Mouse (Mus musculus): ENCODE data around the gene Lmf2. TPM values are rescaled to one million over a fixed set of nuclear protein-coding genes. Genes with fewer than 3 reads are reported as not detected.

Gene Lmf2
- polyA plus RNA-seq, 1 experiment from 2014 or later, result 20.5 TPM

DNA sequence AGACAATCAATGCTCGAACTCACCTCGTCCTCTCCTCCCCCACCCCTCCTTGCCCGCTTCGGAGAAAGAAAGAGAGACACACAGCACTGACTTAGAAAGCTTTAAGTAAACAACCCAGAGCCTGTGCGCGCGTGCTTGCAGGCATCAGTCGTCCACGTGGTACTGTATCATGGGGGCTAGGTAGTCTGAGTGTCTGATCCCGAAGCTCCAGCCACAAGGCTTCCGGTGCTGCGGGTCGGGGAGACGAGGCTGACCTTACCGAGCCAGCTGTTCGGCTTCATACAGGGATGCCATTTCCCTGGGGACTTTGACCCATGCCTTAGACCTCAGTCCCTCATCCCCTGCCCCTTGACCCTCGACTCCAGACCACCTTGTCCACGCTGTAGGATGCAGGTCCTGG is 21.9 kb upstream of the Lmf2 start:
- no peak overlapping the region for H3K27ac ChIP-seq (ENCODE audit: low read depth, low read length)
- peaks cover 9% of the 10 kb centered on the region for H3K4me1 ChIP-seq (replicated peaks; ENCODE audit: control insufficient read depth, insufficient read depth, low read length)
- no peak overlapping the region for H3K9ac ChIP-seq (ENCODE audit: low read depth, low read length)
- peak overlapping the region; percentile 13 for H3K4me3 ChIP-seq (ENCODE audit: low read depth, low read length)
- H3K9me3 ChIP-seq (ENCODE audit: control insufficient read depth), result no peaks in the 10 kb centered on the region
- H3K27me3 ChIP-seq (replicated peaks; ENCODE audit: control insufficient read depth, insufficient read depth, low read length), result peaks cover 39% of the 10 kb centered on the region
- peak overlapping the region; percentile 48 for H3K4me2 ChIP-seq (replicated peaks; ENCODE audit: low read depth)
- no peaks in the 10 kb centered on the region for H3K36me3 ChIP-seq (ENCODE audit: control insufficient read depth, insufficient read depth)
- TF ChIP-seq CTCF (IDR thresholded peaks at IDR 0.05; ENCODE audit: low read depth), result no peak
- 6% methylated on average over 18 of the region's 18 CpGs for WGBS
- ATAC-seq, result no peak

- peaks cover 39% of the 10 kb centered on the region for H3K27me3 ChIP-seq (replicated peaks; ENCODE audit: control insufficient read depth, insufficient read depth, low read length)
- H3K4me3 ChIP-seq (ENCODE audit: low read depth, low read length), result peak within 1 kb of the TSS; percentile 13
- peak within 1 kb of the TSS; percentile 48 for H3K4me2 ChIP-seq (replicated peaks; ENCODE audit: low read depth)
- H3K36me3 ChIP-seq (ENCODE audit: control insufficient read depth, insufficient read depth), result peaks cover 4% of the 10 kb centered on the region; the same call in 1 of the 2 replicates
- WGBS, result 30% methylated on average over 16 of the region's 16 CpGs
- H3K27ac ChIP-seq (ENCODE audit: low read depth, low read length), result no peak within 1 kb of the TSS
- TF ChIP-seq CTCF (IDR thresholded peaks at IDR 0.05; ENCODE audit: low read depth), result no peak
- H3K9me3 ChIP-seq (ENCODE audit: control insufficient read depth), result no peaks in the 10 kb centered on the region
- H3K9ac ChIP-seq (ENCODE audit: low read depth, low read length), result no peak within 1 kb of the TSS
- H3K4me1 ChIP-seq (replicated peaks; ENCODE audit: control insufficient read depth, insufficient read depth, low read length), result peaks cover 9% of the 10 kb centered on the region
- ATAC-seq, result no peak
Measured at GRCm38 (mm10) chr15:89376957-89377356, 21.5 kb upstream of the Lmf2 start, which contains the start of gene Tymp. Tymp (minus strand) TSS chr15:89377039.

- Histone ChIP-seq H3K27me3 (replicated peaks; ENCODE audit: control insufficient read depth, insufficient read depth, low read length) (peaks cover 39% of the 10 kb centered on the region), H3K4me2 (replicated peaks; ENCODE audit: low read depth) (no peak overlapping the region), H3K4me3 (ENCODE audit: low read depth, low read length) (no peak overlapping the region), H3K4me1 (replicated peaks; ENCODE audit: control insufficient read depth, insufficient read depth, low read length) (peaks cover 9% of the 10 kb centered on the region), H3K36me3 (ENCODE audit: control insufficient read depth, insufficient read depth) (peaks cover 13% of the 10 kb centered on the region), H3K9me3 (ENCODE audit: control insufficient read depth) (no peaks in the 10 kb centered on the region), H3K27ac (ENCODE audit: low read depth, low read length) (no peak overlapping the region), H3K9ac (ENCODE audit: low read depth, low read length) (no peak overlapping the region)
- WGBS, result 88% methylated on average over 7 of the region's 7 CpGs
- no peak for TF ChIP-seq CTCF (IDR thresholded peaks at IDR 0.05; ENCODE audit: low read depth)
- ATAC-seq, result no peak
Measured at GRCm38 (mm10) chr15:89376040-89376439, 20.6 kb upstream of the Lmf2 start.

GRCm38 (mm10) chr15:89374801-89375534 is 19.5 kb upstream of the Lmf2 start:
- peak overlapping the region; percentile 89 for H3K4me2 ChIP-seq (replicated peaks; ENCODE audit: low read depth)
- H3K27ac ChIP-seq (ENCODE audit: low read depth, low read length), result no peak overlapping the region
- peaks cover 39% of the 10 kb centered on the region for H3K27me3 ChIP-seq (replicated peaks; ENCODE audit: control insufficient read depth, insufficient read depth, low read length)
- H3K9me3 ChIP-seq (ENCODE audit: control insufficient read depth), result no peaks in the 10 kb centered on the region
- H3K36me3 ChIP-seq (ENCODE audit: control insufficient read depth, insufficient read depth), result peaks cover 23% of the 10 kb centered on the region
- 81% methylated on average over 17 of the region's 17 CpGs for WGBS
- peaks cover 9% of the 10 kb centered on the region for H3K4me1 ChIP-seq (replicated peaks; ENCODE audit: control insufficient read depth, insufficient read depth, low read length)
- TF ChIP-seq CTCF (IDR thresholded peaks at IDR 0.05; ENCODE audit: low read depth), result no peak
- 0 out of 2 replicates have a peak, but pooled peaks have one; percentile 1 for ATAC-seq
- H3K9ac ChIP-seq (ENCODE audit: low read depth, low read length), result no peak overlapping the region
- H3K4me3 ChIP-seq (ENCODE audit: low read depth, low read length), result no peak overlapping the region

DNA sequence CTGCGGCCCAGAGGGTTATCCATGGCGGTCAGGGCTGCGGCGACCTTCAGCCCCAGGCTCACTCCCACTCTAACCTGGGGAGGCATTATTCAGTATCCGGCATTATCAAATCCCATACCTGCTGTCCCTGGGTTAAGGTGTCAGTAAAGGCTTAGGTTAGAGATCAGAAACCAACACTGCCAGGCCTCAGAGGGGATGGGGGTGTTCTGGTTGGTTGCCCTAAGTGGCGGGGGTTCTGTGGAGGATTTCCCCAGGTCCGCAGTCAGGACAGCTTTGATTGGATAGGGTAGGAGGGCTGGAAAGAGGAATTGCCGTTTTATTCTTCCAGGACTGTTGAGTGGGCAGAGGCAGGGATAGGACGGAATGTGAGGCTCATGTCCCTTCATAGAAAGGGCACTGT is 18.9 kb upstream of the Lmf2 start:
- H3K27me3 ChIP-seq (replicated peaks; ENCODE audit: control insufficient read depth, insufficient read depth, low read length), result peaks cover 34% of the 10 kb centered on the region
- peaks cover 30% of the 10 kb centered on the region for H3K36me3 ChIP-seq (ENCODE audit: control insufficient read depth, insufficient read depth)
- ATAC-seq, result no peak
- peak overlapping the region; percentile 72 for H3K9ac ChIP-seq (ENCODE audit: low read depth, low read length)
- peak overlapping the region; percentile 68 for H3K4me3 ChIP-seq (ENCODE audit: low read depth, low read length)
- H3K4me1 ChIP-seq (replicated peaks; ENCODE audit: control insufficient read depth, insufficient read depth, low read length), result peaks cover 9% of the 10 kb centered on the region
- no peaks in the 10 kb centered on the region for H3K9me3 ChIP-seq (ENCODE audit: control insufficient read depth)
- 47% methylated on average over 9 of the region's 9 CpGs for WGBS
- TF ChIP-seq CTCF (IDR thresholded peaks at IDR 0.05; ENCODE audit: low read depth), result no peak
- peak overlapping the region; percentile 93 for H3K27ac ChIP-seq (ENCODE audit: low read depth, low read length)
- peak overlapping the region; percentile 89 for H3K4me2 ChIP-seq (replicated peaks; ENCODE audit: low read depth)

- H3K36me3 ChIP-seq (ENCODE audit: control insufficient read depth, insufficient read depth), result peaks cover 35% of the 10 kb centered on the region
- peak; percentile 78 for ATAC-seq
- H3K4me1 ChIP-seq (replicated peaks; ENCODE audit: control insufficient read depth, insufficient read depth, low read length), result peaks cover 7% of the 10 kb centered on the region
- H3K4me2 ChIP-seq (replicated peaks; ENCODE audit: low read depth), result peak within 1 kb of the TSS; percentile 89
- H3K9ac ChIP-seq (ENCODE audit: low read depth, low read length), result peak within 1 kb of the TSS; percentile 72
- peaks cover 29% of the 10 kb centered on the region for H3K27me3 ChIP-seq (replicated peaks; ENCODE audit: control insufficient read depth, insufficient read depth, low read length)
- peak; percentile 92 for TF ChIP-seq CTCF (IDR thresholded peaks at IDR 0.05; ENCODE audit: low read depth)
- no peaks in the 10 kb centered on the region for H3K9me3 ChIP-seq (ENCODE audit: control insufficient read depth)
- H3K27ac ChIP-seq (ENCODE audit: low read depth, low read length), result peak within 1 kb of the TSS; percentile 93
- under 1% methylated on average over 42 of the region's 42 CpGs for WGBS
- H3K4me3 ChIP-seq (ENCODE audit: low read depth, low read length), result peak within 1 kb of the TSS; percentile 68
Measured at GRCm38 (mm10) chr15:89373762-89374248, 18.3 kb upstream of the Lmf2 start, which contains the start of gene Sco2. Sco2 (minus strand) TSS chr15:89373846.
